Mouse (Mus musculus): Measurements from ENCODE around the gene Ptcd1. TPM values are rescaled to one million over a fixed set of nuclear protein-coding genes. Genes with fewer than 3 reads are reported as not detected.
"Not testable (repeated sequence)": the region's sequence is repeated elsewhere in the genome, so short reads cannot be mapped to it uniquely, and the experiment has no call there.

The Ptcd1 gene
- 12.0 and 13.0 TPM in 2 replicates for polyA plus RNA-seq (2015; fragmentation: Nextera tagmentation; extraction: Ambion mirVana)

GRCm38 (mm10) chr5:145166536-145167305, at the start of gene Ptcd1, which contains the start of gene Cpsf4:
Gene Ptcd1 (minus strand): TSS chr5:145167108.
Gene Cpsf4 (plus strand): TSS chr5:145167213.
- peak within 1 kb of the TSS; percentile 92 for H3K27ac ChIP-seq (ENCODE audit: low read length)
- peaks cover 7% of the 10 kb centered on the region for H3K4me1 ChIP-seq (ENCODE audit: insufficient read depth, low read depth, low read length)
- DNase-seq (ENCODE audit: low spot score) (peak; percentile 99), ATAC-seq (peak; percentile 97)
- peak within 1 kb of the TSS; percentile 93 for H3K4me3 ChIP-seq (ENCODE audit: low read depth, low read length)
- TF ChIP-seq CTCF (IDR thresholded peaks at IDR 0.05) = peak; percentile 17; the same call in 1 of the 2 replicates
- no peak for TF ChIP-seq EP300 (IDR thresholded peaks at IDR 0.05)
- no peaks in the 10 kb centered on the region for H3K27me3 ChIP-seq (replicated peaks; ENCODE audit: insufficient read depth, low read length)
- H3K9ac ChIP-seq (replicated peaks; ENCODE audit: low read depth) = peak within 1 kb of the TSS; percentile 97
- WGBS = under 1% methylated on average over 42 of the region's 51 CpGs
- no peaks in the 10 kb centered on the region for H3K9me3 ChIP-seq (ENCODE audit: low read length)
- H3K36me3 ChIP-seq (ENCODE audit: insufficient read depth, low read length) = peaks cover 12% of the 10 kb centered on the region; the same call in 1 of the 2 replicates
- H3K4me2 ChIP-seq (replicated peaks; ENCODE audit: low read depth, low read length) = peak within 1 kb of the TSS; percentile 89

- Histone ChIP-seq H3K4me3 (ENCODE audit: low read depth, low read length) (no peak overlapping the region), H3K36me3 (ENCODE audit: insufficient read depth, low read length) (peaks cover 19% of the 10 kb centered on the region; the same call in 1 of the 2 replicates), H3K9me3 (ENCODE audit: low read length) (no peaks in the 10 kb centered on the region), H3K27me3 (replicated peaks; ENCODE audit: insufficient read depth, low read length) (no peaks in the 10 kb centered on the region), H3K27ac (ENCODE audit: low read length) (no peak overlapping the region), H3K9ac (replicated peaks; ENCODE audit: low read depth) (no peak overlapping the region), H3K4me1 (ENCODE audit: insufficient read depth, low read depth, low read length) (no peaks in the 10 kb centered on the region), H3K4me2 (replicated peaks; ENCODE audit: low read depth, low read length) (no peak overlapping the region)
- 74% methylated on average over 4 of the region's 4 CpGs for whole genome bisulfite sequencing
- DNase-seq (ENCODE audit: low spot score) (no peak), ATAC-seq (no peak)
- TF ChIP-seq CTCF (IDR thresholded peaks at IDR 0.05) (peak; percentile 58), EP300 (IDR thresholded peaks at IDR 0.05) (no peak)
These were observed 47.8 kb upstream of the Ptcd1 start for GRCm38 (mm10) chr5:145214679-145215078.

GRCm38 (mm10) chr5:145213505-145213904, 46.6 kb upstream of the Ptcd1 start:
- Histone ChIP-seq H3K27ac (ENCODE audit: low read length) (no peak overlapping the region), H3K4me3 (ENCODE audit: low read depth, low read length) (no peak overlapping the region), H3K27me3 (replicated peaks; ENCODE audit: insufficient read depth, low read length) (no peaks in the 10 kb centered on the region), H3K9me3 (ENCODE audit: low read length) (no peaks in the 10 kb centered on the region), H3K36me3 (ENCODE audit: insufficient read depth, low read length) (peaks cover 15% of the 10 kb centered on the region; the same call in 1 of the 2 replicates), H3K4me1 (ENCODE audit: insufficient read depth, low read depth, low read length) (no peaks in the 10 kb centered on the region), H3K4me2 (replicated peaks; ENCODE audit: low read depth, low read length) (no peak overlapping the region), H3K9ac (replicated peaks; ENCODE audit: low read depth) (no peak overlapping the region)
- WGBS = 85% methylated on average over 3 of the region's 3 CpGs
- ATAC-seq (no peak), DNase-seq (ENCODE audit: low spot score) (no peak)
- no peak for TF ChIP-seq EP300 (IDR thresholded peaks at IDR 0.05)

- Histone ChIP-seq H3K4me2 (replicated peaks; ENCODE audit: low read depth, low read length) (no peak overlapping the region), H3K27ac (ENCODE audit: low read length) (no peak overlapping the region), H3K4me1 (ENCODE audit: insufficient read depth, low read depth, low read length) (no peaks in the 10 kb centered on the region), H3K36me3 (ENCODE audit: insufficient read depth, low read length) (peaks cover 10% of the 10 kb centered on the region; the same call in 1 of the 2 replicates), H3K9me3 (ENCODE audit: low read length) (no peaks in the 10 kb centered on the region), H3K27me3 (replicated peaks; ENCODE audit: insufficient read depth, low read length) (no peaks in the 10 kb centered on the region), H3K9ac (replicated peaks; ENCODE audit: low read depth) (no peak overlapping the region), H3K4me3 (ENCODE audit: low read depth, low read length) (no peak overlapping the region)
- ATAC-seq (no peak), DNase-seq (ENCODE audit: low spot score) (no peak)
- no peak for TF ChIP-seq CTCF (IDR thresholded peaks at IDR 0.05)
- TF ChIP-seq EP300 (IDR thresholded peaks at IDR 0.05) = no peak
- WGBS = 96% methylated on average over 4 of the region's 4 CpGs
These were observed 45.3 kb upstream of the Ptcd1 start for GRCm38 (mm10) chr5:145212216-145212615.

GRCm38 (mm10) chr5:145211340-145211739, 44.4 kb upstream of the Ptcd1 start:
- no peak overlapping the region for H3K9ac ChIP-seq (replicated peaks; ENCODE audit: low read depth)
- H3K36me3 ChIP-seq (ENCODE audit: insufficient read depth, low read length) = peaks cover 10% of the 10 kb centered on the region; the same call in 1 of the 2 replicates
- DNase-seq (ENCODE audit: low spot score) (no peak), ATAC-seq (no peak)
- TF ChIP-seq EP300 (IDR thresholded peaks at IDR 0.05) (no peak), CTCF (IDR thresholded peaks at IDR 0.05) (no peak)
- no peaks in the 10 kb centered on the region for H3K4me1 ChIP-seq (ENCODE audit: insufficient read depth, low read depth, low read length)
- H3K4me2 ChIP-seq (replicated peaks; ENCODE audit: low read depth, low read length) = no peak overlapping the region
- H3K9me3 ChIP-seq (ENCODE audit: low read length) = no peaks in the 10 kb centered on the region
- no peak overlapping the region for H3K27ac ChIP-seq (ENCODE audit: low read length)
- 100% methylated on average over 2 of the region's 4 CpGs for WGBS
- no peak overlapping the region for H3K4me3 ChIP-seq (ENCODE audit: low read depth, low read length)
- H3K27me3 ChIP-seq (replicated peaks; ENCODE audit: insufficient read depth, low read length) = no peaks in the 10 kb centered on the region

- not testable (repeated sequence) for H3K27ac ChIP-seq (ENCODE audit: low read length); H3K4me1 ChIP-seq (ENCODE audit: insufficient read depth, low read depth, low read length); H3K27me3 ChIP-seq (replicated peaks; ENCODE audit: insufficient read depth, low read length); H3K9me3 ChIP-seq (ENCODE audit: low read length); ATAC-seq; DNase-seq (ENCODE audit: low spot score); H3K9ac ChIP-seq (replicated peaks; ENCODE audit: low read depth); H3K36me3 ChIP-seq (ENCODE audit: insufficient read depth, low read length); H3K4me3 ChIP-seq (ENCODE audit: low read depth, low read length); H3K4me2 ChIP-seq (replicated peaks; ENCODE audit: low read depth, low read length)
- 46% methylated on average over 11 of the region's 11 CpGs for WGBS
These were observed 41.5 kb upstream of the Ptcd1 start for GRCm38 (mm10) chr5:145208391-145208790.

Measured in lung, postnatal 0 days (tissue).